Mouse (Mus musculus): Measurements from ENCODE around the gene Acsl4. TPM values are rescaled to one million over a fixed set of nuclear protein-coding genes. Genes with fewer than 3 reads are reported as not detected.

The Acsl4 gene
- 44.5 TPM for polyA plus RNA-seq (2014; fragmentation: Illumina TruSeq; extraction: RNeasy Lipid Tissue Mini Kit (QIAGEN cat#74804); ENCODE audit: low read depth, low replicate concordance)

GRCm38 (mm10) chrX:142390247-142390908, at the start of gene Acsl4:
Gene Acsl4, minus strand, starts transcription at chrX:142390535.

GRCm38 (mm10) chrX:142305869-142306581, 84.3 kb downstream of the Acsl4 start, which contains the start of gene Kcne1l:
Gene Kcne1l, minus strand, starts transcription at chrX:142306294.

Other genes starting within 250 kb of the Acsl4 start
- gene Gucy2f, start 193.6 kb downstream of the Acsl4 start, polyA plus RNA-seq (2014; fragmentation: Illumina TruSeq; extraction: RNeasy Lipid Tissue Mini Kit (QIAGEN cat#74804); ENCODE audit: low read depth, low replicate concordance) = 0.10 TPM
- gene Nxt2, start 163.8 kb downstream of the Acsl4 start, polyA plus RNA-seq (2014; fragmentation: Illumina TruSeq; extraction: RNeasy Lipid Tissue Mini Kit (QIAGEN cat#74804); ENCODE audit: low read depth, low replicate concordance) = 15.2 TPM
- 1.4 TPM for gene Kcne1l, start 84.2 kb downstream of the Acsl4 start, polyA plus RNA-seq (2014; fragmentation: Illumina TruSeq; extraction: RNeasy Lipid Tissue Mini Kit (QIAGEN cat#74804); ENCODE audit: low read depth, low replicate concordance)

Data from adipose tissue, adult 10 weeks (tissue).